Mouse (Mus musculus): ENCODE results near the gene Hnrnpr. TPM values are rescaled to one million over a fixed set of nuclear protein-coding genes. Genes with fewer than 3 reads are reported as not detected.

Gene Hnrnpr
- polyA plus RNA-seq, 1 experiment: not detected

DNA sequence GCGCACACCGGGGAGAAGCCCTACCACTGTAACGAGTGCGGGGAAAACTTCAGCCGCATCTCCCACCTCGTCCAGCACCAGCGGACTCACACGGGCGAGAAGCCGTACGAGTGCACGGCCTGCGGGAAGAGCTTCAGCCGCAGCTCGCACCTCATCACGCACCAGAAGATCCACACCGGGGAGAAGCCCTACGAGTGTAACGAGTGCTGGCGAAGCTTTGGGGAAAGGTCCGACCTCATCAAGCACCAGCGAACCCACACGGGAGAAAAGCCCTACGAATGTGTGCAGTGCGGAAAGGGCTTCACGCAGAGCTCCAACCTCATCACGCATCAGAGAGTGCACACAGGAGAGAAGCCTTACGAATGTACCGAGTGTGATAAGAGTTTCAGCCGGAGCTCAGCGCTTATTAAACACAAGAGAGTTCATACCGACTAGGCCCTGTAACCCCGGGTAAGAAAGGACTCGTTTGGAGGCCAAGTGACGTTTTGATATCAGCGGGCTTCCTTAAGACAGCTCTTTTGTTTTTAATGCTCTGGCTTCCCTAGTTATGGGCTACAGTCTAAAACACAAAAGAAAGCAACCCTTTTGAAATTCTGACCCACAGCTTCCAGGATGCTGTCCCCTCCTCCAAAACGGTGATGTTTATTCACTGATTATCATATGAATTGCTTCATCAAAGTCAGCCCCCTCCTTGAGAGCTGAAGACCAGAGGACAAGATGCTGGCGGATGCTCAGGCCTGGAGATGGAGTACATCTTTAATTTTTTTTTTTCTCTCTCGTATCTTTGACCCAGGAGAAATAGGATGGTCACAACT is 19.8 kb upstream of the Hnrnpr start:
- TF ChIP-seq CTCF (IDR thresholded peaks at IDR 0.05; ENCODE audit: insufficient read depth, low read depth, low read length) (no peak), POLR2A (IDR thresholded peaks at IDR 0.05; ENCODE audit: insufficient read depth, low read depth, low read length) (no peak)
- Histone ChIP-seq H3K4me3 (ENCODE audit: insufficient read depth, low read depth, low read length) (no peak overlapping the region), H3K4me1 (ENCODE audit: control insufficient read depth, insufficient read depth, low read length) (no peaks in the 10 kb centered on the region), H3K27ac (ENCODE audit: insufficient read depth, low read depth, low read length) (no peak overlapping the region)
- WGBS: 82% methylated on average over 39 of the region's 39 CpGs

DNA sequence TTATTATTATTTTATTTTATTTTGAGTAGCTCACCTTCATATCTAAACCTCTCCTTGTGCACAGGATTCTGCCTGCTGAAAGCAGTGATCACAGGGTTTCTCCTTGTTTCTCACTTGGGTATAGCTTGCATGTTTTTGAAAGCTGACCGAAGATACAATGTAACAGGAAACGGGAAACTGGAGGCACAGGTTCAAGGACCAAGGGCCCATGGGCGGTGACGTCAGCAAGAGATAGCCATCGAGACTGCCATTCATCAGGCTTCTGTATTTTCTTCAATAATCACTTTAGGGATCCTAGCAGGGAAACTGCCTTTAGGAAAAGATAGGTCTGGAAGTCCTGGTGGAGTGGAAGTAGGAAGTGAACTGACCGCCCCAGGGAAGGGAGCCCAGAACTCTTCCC is 19.1 kb upstream of the Hnrnpr start:
- no peak for TF ChIP-seq CTCF (IDR thresholded peaks at IDR 0.05; ENCODE audit: insufficient read depth, low read depth, low read length)
- no peak for TF ChIP-seq POLR2A (IDR thresholded peaks at IDR 0.05; ENCODE audit: insufficient read depth, low read depth, low read length)
- WGBS: 94% methylated on average over 6 of the region's 6 CpGs
- Histone ChIP-seq H3K4me3 (ENCODE audit: insufficient read depth, low read depth, low read length) (no peak overlapping the region), H3K27ac (ENCODE audit: insufficient read depth, low read depth, low read length) (no peak overlapping the region), H3K4me1 (ENCODE audit: control insufficient read depth, insufficient read depth, low read length) (no peaks in the 10 kb centered on the region)

GRCm38 (mm10) chr4:136295941-136296340 is 14.8 kb upstream of the Hnrnpr start:
- Histone ChIP-seq H3K27ac (ENCODE audit: insufficient read depth, low read depth, low read length) (no peak overlapping the region), H3K4me1 (ENCODE audit: control insufficient read depth, insufficient read depth, low read length) (no peaks in the 10 kb centered on the region), H3K4me3 (ENCODE audit: insufficient read depth, low read depth, low read length) (no peak overlapping the region)
- 84% methylated on average over 7 of the region's 7 CpGs for WGBS
- no peak for TF ChIP-seq CTCF (IDR thresholded peaks at IDR 0.05; ENCODE audit: insufficient read depth, low read depth, low read length)
- no peak for TF ChIP-seq POLR2A (IDR thresholded peaks at IDR 0.05; ENCODE audit: insufficient read depth, low read depth, low read length)

- Histone ChIP-seq H3K4me1 (ENCODE audit: control insufficient read depth, insufficient read depth, low read length) (peaks cover 2% of the 10 kb centered on the region; the same call in 1 of the 2 replicates), H3K4me3 (ENCODE audit: insufficient read depth, low read depth, low read length) (no peak overlapping the region), H3K27ac (ENCODE audit: insufficient read depth, low read depth, low read length) (no peak overlapping the region)
- TF ChIP-seq POLR2A (IDR thresholded peaks at IDR 0.05; ENCODE audit: insufficient read depth, low read depth, low read length) (no peak), CTCF (IDR thresholded peaks at IDR 0.05; ENCODE audit: insufficient read depth, low read depth, low read length) (no peak)
- 77% methylated on average over 4 of the region's 4 CpGs for WGBS
Observed at GRCm38 (mm10) chr4:136302462-136302861, 8.3 kb upstream of the Hnrnpr start.

DNA sequence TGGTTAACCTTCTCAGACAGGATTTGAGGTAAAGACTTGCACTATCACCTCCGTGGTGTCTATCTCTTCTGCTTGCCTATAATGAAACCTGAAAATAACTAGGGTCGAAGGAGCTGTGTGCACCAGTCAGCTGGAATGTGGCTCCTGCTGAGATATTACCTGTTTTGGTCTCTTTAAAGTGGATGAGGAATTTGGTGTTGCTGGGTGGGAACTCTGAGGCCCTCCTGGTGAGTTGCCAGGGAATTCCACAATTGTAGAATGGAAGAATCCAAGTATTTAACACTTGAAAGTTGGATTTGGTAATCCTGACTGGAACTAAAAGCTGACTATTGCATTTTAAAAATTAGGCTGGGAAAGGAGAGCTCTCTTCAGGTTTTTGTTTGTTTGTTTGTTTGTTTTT is 6.6 kb upstream of the Hnrnpr start:
- Histone ChIP-seq H3K27ac (ENCODE audit: insufficient read depth, low read depth, low read length) (no peak overlapping the region), H3K4me1 (ENCODE audit: control insufficient read depth, insufficient read depth, low read length) (peaks cover 2% of the 10 kb centered on the region; the same call in 1 of the 2 replicates), H3K4me3 (ENCODE audit: insufficient read depth, low read depth, low read length) (no peak overlapping the region)
- TF ChIP-seq POLR2A (IDR thresholded peaks at IDR 0.05; ENCODE audit: insufficient read depth, low read depth, low read length) (no peak), CTCF (IDR thresholded peaks at IDR 0.05; ENCODE audit: insufficient read depth, low read depth, low read length) (no peak)
- WGBS: 16% methylated on average over 2 of the region's 2 CpGs

GRCm38 (mm10) chr4:136308355-136308754 is 2.4 kb upstream of the Hnrnpr start:
- WGBS: 66% methylated on average over 2 of the region's 2 CpGs
- Histone ChIP-seq H3K4me3 (ENCODE audit: insufficient read depth, low read depth, low read length) (no peak overlapping the region), H3K4me1 (ENCODE audit: control insufficient read depth, insufficient read depth, low read length) (peaks cover 9% of the 10 kb centered on the region), H3K27ac (ENCODE audit: insufficient read depth, low read depth, low read length) (no peak overlapping the region)
- TF ChIP-seq CTCF (IDR thresholded peaks at IDR 0.05; ENCODE audit: insufficient read depth, low read depth, low read length) (no peak), POLR2A (IDR thresholded peaks at IDR 0.05; ENCODE audit: insufficient read depth, low read depth, low read length) (no peak)

- Histone ChIP-seq H3K4me3 (ENCODE audit: insufficient read depth, low read depth, low read length) (peak overlapping the region; percentile 67; the same call in 1 of the 2 replicates), H3K27ac (ENCODE audit: insufficient read depth, low read depth, low read length) (no peak overlapping the region), H3K4me1 (ENCODE audit: control insufficient read depth, insufficient read depth, low read length) (peaks cover 7% of the 10 kb centered on the region)
- TF ChIP-seq CTCF (IDR thresholded peaks at IDR 0.05; ENCODE audit: insufficient read depth, low read depth, low read length): no peak
- no peak for TF ChIP-seq POLR2A (IDR thresholded peaks at IDR 0.05; ENCODE audit: insufficient read depth, low read depth, low read length)
- 17% methylated on average over 11 of the region's 11 CpGs for WGBS
Observed at GRCm38 (mm10) chr4:136309780-136310179, 962 bp upstream of the Hnrnpr start.

DNA sequence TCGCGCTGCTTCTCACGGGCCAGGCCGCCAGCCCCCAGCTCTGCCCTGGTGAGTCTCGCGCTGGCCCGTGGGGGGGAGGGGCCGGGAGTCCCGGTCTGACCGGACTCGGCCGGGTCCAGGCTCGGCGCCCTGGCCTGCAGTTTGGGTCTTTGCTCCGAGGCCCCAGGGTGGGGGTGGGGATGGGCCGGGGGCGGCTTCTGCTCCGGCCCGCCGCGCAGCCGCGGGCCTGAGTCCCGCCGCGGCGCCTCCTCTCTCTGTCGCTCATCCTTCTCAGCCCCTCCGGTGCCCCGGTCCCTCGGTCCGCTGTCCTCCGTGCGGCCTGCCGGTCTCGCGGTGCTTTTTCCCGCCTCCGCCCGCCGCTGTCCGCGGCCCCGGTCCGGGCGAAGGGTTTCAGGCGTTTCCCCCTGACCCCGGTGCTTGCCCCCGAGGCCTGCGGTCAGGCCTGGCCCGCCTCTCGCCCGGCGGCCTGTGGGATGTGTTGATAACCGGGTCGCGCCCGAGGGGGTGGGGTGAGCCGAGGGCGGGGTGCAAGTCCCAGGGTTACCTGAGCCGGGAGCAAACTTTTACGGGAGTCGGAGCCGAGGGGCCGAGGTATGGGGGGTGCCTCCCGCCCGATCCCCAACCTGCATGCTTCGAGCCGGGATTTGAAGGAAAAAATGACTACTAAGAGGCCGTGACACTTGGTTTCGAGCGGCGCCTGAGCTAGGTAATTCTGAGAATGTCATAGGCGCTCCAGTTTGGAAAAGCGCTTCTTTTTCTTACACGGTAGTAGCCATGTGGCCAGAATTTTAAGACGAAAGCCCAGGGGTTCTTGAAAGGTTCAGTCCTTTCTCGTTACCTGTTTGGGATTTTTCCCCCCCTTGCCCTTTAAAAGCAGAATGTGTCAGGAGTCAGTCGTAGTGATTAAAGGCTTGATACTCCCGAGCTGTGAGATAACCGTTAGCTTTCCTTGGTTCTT is 579 bp downstream of the Hnrnpr start:
- Histone ChIP-seq H3K4me1 (ENCODE audit: control insufficient read depth, insufficient read depth, low read length) (peaks cover 7% of the 10 kb centered on the region), H3K4me3 (ENCODE audit: insufficient read depth, low read depth, low read length) (peak overlapping the region; percentile 96), H3K27ac (ENCODE audit: insufficient read depth, low read depth, low read length) (no peak overlapping the region; the same call in 1 of the 2 replicates)
- WGBS: under 1% methylated on average over 81 of the region's 81 CpGs
- TF ChIP-seq CTCF (IDR thresholded peaks at IDR 0.05; ENCODE audit: insufficient read depth, low read depth, low read length): no peak; the same call in 1 of the 2 replicates
- TF ChIP-seq POLR2A (IDR thresholded peaks at IDR 0.05; ENCODE audit: insufficient read depth, low read depth, low read length): no peak; the same call in 1 of the 2 replicates
